Mouse (Mus musculus) C2C12 (cell line): Measurements from ENCODE around the gene Minos1. TPM values are rescaled to one million over a fixed set of nuclear protein-coding genes. Genes with fewer than 3 reads are reported as not detected.

Source experiments
- H3K27me3 ChIP-seq: one replicate; pipeline ENCODE4 v1.6.1; 2011; ENCODE audit not compliant: control insufficient read depth, insufficient read depth, insufficient read length
- H3K36me3 ChIP-seq: one replicate; pipeline ENCODE4 v1.6.1; 2011; ENCODE audit not compliant: control insufficient read depth, insufficient read depth
- H3K4me3 ChIP-seq: one replicate; pipeline ENCODE4 v1.5.1; 2011; ENCODE audit warnings: mild to moderate bottlenecking, control low read depth; ENCODE audit not compliant: poor library complexity, insufficient read depth, severe bottlenecking
- H3K79me2 ChIP-seq: one replicate; pipeline ENCODE4 v1.6.1; 2011; ENCODE audit not compliant: control insufficient read depth, insufficient read depth
- H3K79me3 ChIP-seq: one replicate; pipeline ENCODE4 v1.6.1; 2011; ENCODE audit warnings: low read depth, control low read depth
- H3ac ChIP-seq: one replicate; pipeline ENCODE3; 2011; ENCODE audit warnings: low read depth; ENCODE audit not compliant: control insufficient read depth, insufficient read length
- CEBPB ChIP-seq: IDR thresholded peaks from one replicate; pipeline ENCODE4 v1.6.1; 2011; ENCODE audit warnings: low read depth, mild to moderate bottlenecking, control low read depth, moderate library complexity
- CTCF ChIP-seq: IDR thresholded peaks from one replicate; pipeline ENCODE4 v1.5.1; 2011; ENCODE audit not compliant: control insufficient read depth, insufficient read depth, insufficient read length
- FOSL1 ChIP-seq: IDR thresholded peaks from one replicate; pipeline ENCODE4 v1.8.0; 2011; ENCODE audit warnings: mild to moderate bottlenecking, low read length; ENCODE audit not compliant: poor library complexity, insufficient read depth, severe bottlenecking
- MAX ChIP-seq: IDR thresholded peaks from one replicate; pipeline ENCODE4 v1.6.1; 2011; ENCODE audit warnings: mild to moderate bottlenecking, control low read depth
- MYOD1 ChIP-seq: IDR thresholded peaks from one replicate; pipeline ENCODE4 v1.6.1; 2011; ENCODE audit warnings: low read depth; ENCODE audit not compliant: control insufficient read depth, insufficient read length
- MYOG ChIP-seq: IDR thresholded peaks from one replicate; pipeline ENCODE4 v1.6.1; 2011; ENCODE audit not compliant: control insufficient read depth, insufficient read length; ENCODE audit errors: extremely low read depth
- USF1 ChIP-seq: IDR thresholded peaks from one replicate; pipeline ENCODE4 v1.6.1; 2011; ENCODE audit warnings: low read depth, mild to moderate bottlenecking, control low read depth, moderate library complexity
- polyA plus RNA-seq: library from polyadenylated mRNA; unstranded; fragments of >200 nt; fragmentation: generic; extraction: Trizol; gene quantifications from one replicate; pipeline ENCODE4 v1.2.1, GENCODE M21; 2012; ENCODE audit warnings: missing spikeins

Minos1 gene
- polyA plus RNA-seq, 1 experiment: 246 TPM

DNA sequence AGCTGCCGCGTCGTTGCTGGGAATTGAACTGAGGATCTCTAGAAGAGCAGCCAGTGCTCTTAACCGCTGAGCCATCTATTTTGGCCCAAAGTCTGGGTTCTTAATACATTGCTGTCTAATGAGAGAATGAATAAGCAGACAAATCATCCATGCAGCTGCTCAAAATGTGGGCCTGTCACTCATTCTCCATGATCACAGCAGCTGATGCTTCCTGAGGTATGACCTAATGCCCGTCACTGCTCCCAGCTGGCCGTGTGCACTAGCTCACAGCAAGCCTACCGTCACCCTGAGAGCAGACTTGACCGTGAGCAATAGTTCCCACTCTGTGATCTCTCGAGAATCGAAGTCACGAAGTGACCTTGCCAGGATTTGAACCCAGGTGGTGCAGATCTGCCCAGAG lies 51.5 kb downstream of the Minos1 start:
- Histone ChIP-seq H3K4me3 (no peak overlapping the region), H3K79me2 (no peaks in the 10 kb centered on the region), H3K27me3 (peaks cover 17% of the 10 kb centered on the region), H3K36me3 (no peaks in the 10 kb centered on the region), H3ac (no peak overlapping the region), H3K79me3 (no peaks in the 10 kb centered on the region)
- peak; percentile 99 for TF ChIP-seq MYOD1
- no peak for TF ChIP-seq CTCF

DNA sequence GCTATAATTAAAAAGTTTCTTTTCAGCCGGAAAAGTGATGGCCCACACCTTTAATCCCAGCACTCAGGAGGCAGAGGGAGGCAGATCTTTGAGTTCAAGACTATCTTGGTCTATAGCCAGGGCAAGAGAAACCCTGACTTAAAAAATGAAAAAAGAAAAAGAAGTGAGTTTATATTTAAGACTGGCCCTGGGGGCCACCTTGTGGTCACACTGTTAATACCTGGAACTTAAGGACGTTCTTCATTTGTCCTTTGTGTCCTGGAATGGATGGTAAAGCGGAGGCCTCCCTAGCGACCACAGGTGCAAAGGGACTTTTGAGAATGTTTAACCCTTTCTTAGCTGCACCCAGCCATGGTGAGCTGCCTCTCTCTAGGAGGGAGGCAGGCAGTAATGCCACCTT lies 52.2 kb downstream of the Minos1 start:
- Histone ChIP-seq H3K27me3 (peaks cover 24% of the 10 kb centered on the region), H3K36me3 (no peaks in the 10 kb centered on the region), H3K79me3 (no peaks in the 10 kb centered on the region), H3K79me2 (no peaks in the 10 kb centered on the region), H3ac (no peak overlapping the region), H3K4me3 (no peak overlapping the region)
- TF ChIP-seq CTCF: no peak

DNA sequence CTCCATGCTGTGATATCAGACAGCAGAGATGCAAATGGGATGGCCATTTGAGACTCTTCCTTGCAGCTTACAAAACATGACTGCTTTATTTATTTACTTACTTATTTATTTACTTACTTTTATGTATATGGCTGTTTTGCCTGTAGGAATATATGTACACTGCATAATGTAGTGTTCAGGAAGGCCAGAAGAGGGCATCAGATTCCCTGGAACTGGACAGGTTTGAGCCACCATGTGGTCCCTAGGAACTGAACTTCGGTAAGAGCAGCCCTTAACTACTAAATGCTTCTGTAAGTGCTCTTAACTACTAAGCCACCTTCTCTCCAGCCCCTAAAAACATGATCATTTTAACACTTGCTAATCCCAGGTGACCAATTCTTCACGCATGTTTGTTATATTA lies 52.6 kb downstream of the Minos1 start:
- no peaks in the 10 kb centered on the region for H3K79me2 ChIP-seq
- H3K36me3 ChIP-seq: no peaks in the 10 kb centered on the region
- H3K27me3 ChIP-seq: peaks cover 28% of the 10 kb centered on the region

DNA sequence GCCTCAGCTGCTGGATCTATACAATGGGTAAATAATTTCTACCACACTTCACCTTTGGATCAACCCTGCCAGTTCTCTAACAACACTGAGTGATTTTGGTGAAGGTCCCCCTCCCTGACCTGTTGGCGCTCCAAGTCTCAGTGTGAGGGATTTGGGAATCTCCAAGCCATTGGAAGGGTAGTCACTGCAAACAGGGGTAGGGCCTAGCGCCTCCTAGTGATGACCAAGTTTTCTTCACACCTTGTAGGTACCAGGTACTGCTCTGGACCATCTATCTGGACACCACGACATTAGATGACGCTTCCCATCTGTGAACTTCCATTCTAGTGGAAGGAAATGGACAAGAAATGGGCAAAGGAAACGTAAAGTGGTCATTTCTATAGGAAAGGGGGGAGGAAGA lies 55.0 kb downstream of the Minos1 start:
- no peaks in the 10 kb centered on the region for H3K79me3 ChIP-seq
- H3K27me3 ChIP-seq: peaks cover 37% of the 10 kb centered on the region
- no peaks in the 10 kb centered on the region for H3K79me2 ChIP-seq
- TF ChIP-seq CEBPB: no peak
- TF ChIP-seq USF1: no peak
- TF ChIP-seq MAX: no peak
- TF ChIP-seq MYOD1: no peak
- TF ChIP-seq CTCF: no peak
- no peak for TF ChIP-seq MYOG
- TF ChIP-seq FOSL1: no peak
- no peak overlapping the region for H3K4me3 ChIP-seq
- H3K36me3 ChIP-seq: no peaks in the 10 kb centered on the region
- no peak overlapping the region for H3ac ChIP-seq

More for the DNA sequence above, 52.6 kb downstream of the Minos1 start:
- TF ChIP-seq MAX (no peak), CEBPB (no peak), FOSL1 (no peak), USF1 (no peak), MYOG (no peak), MYOD1 (no peak), CTCF (no peak)
- Histone ChIP-seq H3ac (no peak overlapping the region), H3K4me3 (no peak overlapping the region), H3K79me3 (no peaks in the 10 kb centered on the region)

DNA sequence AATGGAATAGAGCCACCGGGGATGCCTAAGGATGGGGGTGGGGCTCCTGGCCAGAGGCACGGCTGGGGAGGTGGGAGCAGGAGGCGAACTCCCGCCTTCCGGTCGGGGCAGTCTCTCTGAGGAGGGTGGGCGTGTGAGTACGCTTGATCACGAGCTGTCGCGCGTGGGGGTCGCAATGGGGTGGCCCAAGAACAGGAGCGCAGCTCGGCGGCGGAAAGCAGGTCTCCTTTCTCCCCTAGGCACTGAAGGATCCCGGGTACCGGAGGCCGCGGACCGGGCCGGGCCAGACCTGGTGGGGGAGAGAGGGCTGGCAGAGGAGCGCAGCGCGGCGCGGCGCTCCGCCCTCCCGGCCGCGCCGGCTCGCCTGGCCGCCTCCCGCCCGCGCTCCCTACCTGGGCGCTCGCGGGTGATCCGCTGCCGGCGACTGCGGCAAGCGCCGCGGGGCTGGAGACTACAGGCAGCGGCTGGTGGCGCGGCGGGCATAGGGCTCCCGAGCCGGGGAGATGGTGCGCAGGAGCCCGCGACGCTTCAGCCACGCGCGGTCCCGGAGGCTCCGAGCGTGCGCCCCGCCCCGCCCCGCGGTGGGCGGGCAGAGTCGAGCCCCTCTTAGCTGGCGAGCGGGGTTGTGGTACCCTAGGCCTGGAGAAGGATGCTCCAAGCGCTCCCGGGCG lies 55.7 kb downstream of the Minos1 start, which contains the start of gene Htr6:
Htr6 (minus strand) TSS at position 530 of the 671 bp plus-strand sequence.
- Histone ChIP-seq H3ac (peak within 1 kb of the TSS; percentile 35), H3K27me3 (peaks cover 39% of the 10 kb centered on the region), H3K36me3 (no peaks in the 10 kb centered on the region), H3K4me3 (no peak within 1 kb of the TSS), H3K79me2 (no peaks in the 10 kb centered on the region), H3K79me3 (no peaks in the 10 kb centered on the region)
- no peak for TF ChIP-seq MAX

DNA sequence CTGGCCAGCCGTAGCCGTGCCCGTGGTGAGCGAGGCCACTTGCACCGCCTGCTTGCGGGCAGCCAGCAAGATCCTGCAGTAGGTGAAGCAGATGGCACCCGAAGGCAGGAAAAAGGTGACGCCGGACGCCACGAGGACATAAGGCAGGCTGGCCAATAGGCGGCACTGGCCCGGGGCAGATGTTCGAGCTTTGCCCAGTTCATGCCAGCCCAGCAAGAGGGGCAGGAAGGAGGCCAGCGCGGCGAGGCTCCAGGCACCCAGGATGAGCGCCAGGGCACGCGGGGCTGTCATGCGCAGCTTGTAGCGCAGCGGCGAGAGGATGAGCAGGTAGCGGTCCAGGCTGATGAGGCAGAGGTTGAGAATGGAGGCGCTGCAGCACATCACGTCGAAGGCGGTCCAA lies 56.9 kb downstream of the Minos1 start:
- Histone ChIP-seq H3ac (no peak overlapping the region), H3K79me3 (no peaks in the 10 kb centered on the region), H3K79me2 (no peaks in the 10 kb centered on the region), H3K36me3 (no peaks in the 10 kb centered on the region), H3K27me3 (peaks cover 46% of the 10 kb centered on the region), H3K4me3 (no peak overlapping the region)
- TF ChIP-seq MYOD1 (no peak), CTCF (no peak)

DNA sequence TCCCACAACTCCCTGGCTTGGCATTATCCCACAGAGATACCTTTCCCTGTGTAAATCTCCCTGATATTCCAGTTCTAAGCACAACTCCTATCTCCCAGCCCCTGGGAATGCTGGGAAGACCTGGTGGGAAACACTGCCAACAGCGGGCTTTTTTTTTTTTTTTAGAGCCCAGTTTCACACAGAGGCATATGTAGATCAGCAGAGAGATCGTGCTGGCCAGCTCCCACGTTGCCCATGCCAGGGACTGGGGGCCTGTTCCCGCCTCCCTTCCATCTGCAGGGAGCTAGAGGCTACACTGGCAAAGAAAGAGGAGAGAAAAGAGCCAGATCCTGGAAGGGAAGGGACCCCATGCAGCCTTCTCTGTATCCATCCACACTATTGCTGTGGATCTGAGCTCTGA lies 62.6 kb downstream of the Minos1 start:
- TF ChIP-seq CTCF (no peak), FOSL1 (no peak), MYOD1 (no peak), CEBPB (no peak), MYOG (no peak), MAX (no peak), USF1 (no peak)
- Histone ChIP-seq H3K79me2 (no peaks in the 10 kb centered on the region), H3K79me3 (no peaks in the 10 kb centered on the region), H3K36me3 (no peaks in the 10 kb centered on the region), H3K27me3 (peaks cover 46% of the 10 kb centered on the region), H3K4me3 (no peak overlapping the region), H3ac (no peak overlapping the region)
